ENCODE assay signal across 10 mouse cellular contexts in genomic region chr4:156194346-156194745, GRCm38 (mm10). TPM values are rescaled to one million over a fixed set of nuclear protein-coding genes. Genes with fewer than 3 reads are reported as not detected.
A peak's percentile ranks its signal among the peaks of the same experiment; 100 is the strongest.
DNase-seq lines count a peak whose midpoint lies in the region; ATAC-seq and TF ChIP-seq lines count a peak whose summit lies in the region.
"Had no signal": no experiment of that assay in that cellular context is flagged by ENCODE, and none has a peak within 500 bp of the region (broad histone marks: within the 10 kb centered on the region; RNA-seq: fewer than 3 reads in every experiment).

No protein-coding gene starts in this region.

- DNase-seq in heart, adult 2 months = no peak
- no peak for DNase-seq in midbrain, embryonic 11.5 days (ENCODE audit: low spot score, missing footprints)
- peak; percentile 75 for DNase-seq in yolk sac, embryonic 10.5 days (ENCODE audit: low spot score)
- DNase-seq in layer of hippocampus, adult 8-10 months (ENCODE audit: low spot score in 2 of 2) = no peak
- DNase-seq in cerebellum, postnatal 4 days (ENCODE audit: low spot score in 2 of 2) = no peak
- DNase-seq: gastrocnemius, postnatal 10 days; lung, postnatal 10 days had no signal

- no peak overlapping the region for H3K4me3 ChIP-seq in heart, embryonic 12.5 days
- no peak overlapping the region for H3K4me3 ChIP-seq in heart, adult 2 months
- no peak overlapping the region for H3K4me3 ChIP-seq in midbrain, embryonic 11.5 days (ENCODE audit: low read depth, low read length)
- H3K4me3 ChIP-seq in midbrain, embryonic 16.5 days (ENCODE audit: low read depth, low read length) = no peak overlapping the region
- H3K4me3 ChIP-seq in intestine, embryonic 15.5 days (replicated peaks) = no peak overlapping the region

- WGBS in heart, embryonic 12.5 days = 50% methylated on average over 6 of the region's 6 CpGs
- 86% methylated on average over 6 of the region's 6 CpGs for WGBS in heart, adult 2 months
- WGBS in midbrain, embryonic 11.5 days = 16% methylated on average over 6 of the region's 6 CpGs
- WGBS in midbrain, embryonic 16.5 days = 31% methylated on average over 6 of the region's 6 CpGs
- WGBS in intestine, embryonic 15.5 days = 45% methylated on average over 6 of the region's 6 CpGs

- intact Hi-C loops in heart, adult 2 months (cut with DNase I) = no loop called here

- no peak for ATAC-seq in heart, embryonic 12.5 days (ENCODE audit: insufficient number of reproducible peaks, low FRiP score)
- no peak for ATAC-seq in midbrain, embryonic 11.5 days (ENCODE audit: low FRiP score)
- no peak for ATAC-seq in midbrain, embryonic 16.5 days
- ATAC-seq in intestine, embryonic 15.5 days = no peak

- H3K36me3 ChIP-seq in heart, embryonic 12.5 days = peaks cover 45% of the 10 kb centered on the region
- no peaks in the 10 kb centered on the region for H3K36me3 ChIP-seq in heart, adult 2 months (ENCODE audit: control insufficient read depth, insufficient read depth, low read length)
- H3K36me3 ChIP-seq in midbrain, embryonic 11.5 days (ENCODE audit: control insufficient read depth, insufficient read depth, low read length) = peaks cover 10% of the 10 kb centered on the region
- H3K36me3 ChIP-seq in midbrain, embryonic 16.5 days (ENCODE audit: control insufficient read depth, insufficient read depth, low read length) = peaks cover 7% of the 10 kb centered on the region; the same call in 1 of the 2 replicates
- 0 out of 2 replicates have a peak, but pooled peaks cover 7% of the 10 kb centered on the region for H3K36me3 ChIP-seq in intestine, embryonic 15.5 days

- no peaks in the 10 kb centered on the region for H3K9me3 ChIP-seq in heart, embryonic 12.5 days (replicated peaks)
- H3K9me3 ChIP-seq in midbrain, embryonic 11.5 days (ENCODE audit: control insufficient read depth, low read length) = no peaks in the 10 kb centered on the region
- no peaks in the 10 kb centered on the region for H3K9me3 ChIP-seq in midbrain, embryonic 16.5 days (replicated peaks; ENCODE audit: control insufficient read depth, low read length, poor library complexity, severe bottlenecking)
- H3K9me3 ChIP-seq in intestine, embryonic 15.5 days = no peaks in the 10 kb centered on the region

- no peaks in the 10 kb centered on the region for H3K79me2 ChIP-seq in heart, adult 2 months (replicated peaks; ENCODE audit: control insufficient read depth, insufficient read depth, low read length)

- H3K9ac ChIP-seq in heart, embryonic 12.5 days = no peak overlapping the region
- no peak overlapping the region for H3K9ac ChIP-seq in heart, adult 2 months (ENCODE audit: low read depth, low read length)
- no peak overlapping the region for H3K9ac ChIP-seq in midbrain, embryonic 11.5 days (ENCODE audit: low read length)
- H3K9ac ChIP-seq in midbrain, embryonic 16.5 days (ENCODE audit: low read depth, low read length) = no peak overlapping the region
- no peak overlapping the region; the same call in 1 of the 2 replicates for H3K9ac ChIP-seq in intestine, embryonic 15.5 days

- no peak overlapping the region for H3K27ac ChIP-seq in heart, embryonic 12.5 days (ENCODE audit: poor library complexity, severe bottlenecking)
- no peak overlapping the region for H3K27ac ChIP-seq in heart, adult 2 months
- H3K27ac ChIP-seq in midbrain, embryonic 11.5 days (ENCODE audit: low read depth, low read length) = no peak overlapping the region
- no peak overlapping the region for H3K27ac ChIP-seq in midbrain, embryonic 16.5 days (ENCODE audit: low read length)
- peak overlapping the region; percentile 44; the same call in 1 of the 2 replicates for H3K27ac ChIP-seq in intestine, embryonic 15.5 days

- no peak for TF ChIP-seq POLR2A in heart, adult 2 months (IDR thresholded peaks at IDR 0.05; ENCODE audit: insufficient read depth, low read depth, low read length)

- TF ChIP-seq CTCF in heart, adult 2 months (IDR thresholded peaks at IDR 0.05) = no peak

- 0 out of 2 replicates have a peak overlapping the region, but pooled peaks have one; percentile 99 for H3K4me2 ChIP-seq in heart, embryonic 12.5 days
- peak overlapping the region; percentile 19; the same call in 1 of the 2 replicates for H3K4me2 ChIP-seq in midbrain, embryonic 11.5 days
- no peak overlapping the region; the same call in 1 of the 2 replicates for H3K4me2 ChIP-seq in midbrain, embryonic 16.5 days (ENCODE audit: low read length)
- peak overlapping the region; percentile 91 for H3K4me2 ChIP-seq in intestine, embryonic 15.5 days (replicated peaks)

- TF ChIP-seq EP300 in heart, adult 2 months (IDR thresholded peaks at IDR 0.05; ENCODE audit: insufficient read depth, low read depth, low read length) = no peak

- no peaks in the 10 kb centered on the region for H3K27me3 ChIP-seq in heart, embryonic 12.5 days (replicated peaks)
- no peaks in the 10 kb centered on the region for H3K27me3 ChIP-seq in heart, adult 2 months (ENCODE audit: control insufficient read depth, insufficient read depth, low read length)
- no peaks in the 10 kb centered on the region; the same call in 1 of the 2 replicates for H3K27me3 ChIP-seq in midbrain, embryonic 11.5 days (ENCODE audit: control insufficient read depth, insufficient read depth, low read length)
- no peaks in the 10 kb centered on the region for H3K27me3 ChIP-seq in midbrain, embryonic 16.5 days (ENCODE audit: control insufficient read depth, insufficient read depth, low read depth, low read length)
- H3K27me3 ChIP-seq in intestine, embryonic 15.5 days (replicated peaks) = no peaks in the 10 kb centered on the region

- H3K4me1 ChIP-seq in heart, embryonic 12.5 days (replicated peaks) = peaks cover 66% of the 10 kb centered on the region
- peaks cover 8% of the 10 kb centered on the region for H3K4me1 ChIP-seq in heart, adult 2 months (ENCODE audit: control insufficient read depth, insufficient read depth, low read length)
- H3K4me1 ChIP-seq in midbrain, embryonic 11.5 days (ENCODE audit: control insufficient read depth, insufficient read depth, low read length) = peaks cover 60% of the 10 kb centered on the region
- H3K4me1 ChIP-seq in midbrain, embryonic 16.5 days (ENCODE audit: control insufficient read depth, insufficient read depth, low read length) = peaks cover 32% of the 10 kb centered on the region
- peaks cover 51% of the 10 kb centered on the region for H3K4me1 ChIP-seq in intestine, embryonic 15.5 days (replicated peaks)

RNA-seq across cellular contexts. Expression of gene Agrn, which starts 2.9 kb away (rescaled TPM):
- 69.5 and 81.5 TPM in 2 replicates for polyA plus RNA-seq in heart, embryonic 12.5 days (2016; fragmentation: Nextera tagmentation; extraction: Ambion mirVana)
- 10 to 100 TPM; 24.3 to 26.9 TPM for total RNA-seq in heart, adult 2 months (2021)
- polyA plus RNA-seq in heart, adult 2 months (2012; rRNA removed) = 50.4 and 70.1 TPM in 2 replicates
- 62.2 and 68.2 TPM in 2 replicates for polyA plus RNA-seq in midbrain, embryonic 11.5 days (2014; fragmentation: Nextera tagmentation; extraction: Ambion mirVana)
- 126 and 129 TPM in 2 replicates for polyA plus RNA-seq in midbrain, embryonic 16.5 days (2015; fragmentation: Nextera tagmentation; extraction: Ambion mirVana)
- polyA plus RNA-seq in intestine, embryonic 15.5 days (2015; fragmentation: Nextera tagmentation; extraction: Ambion mirVana) = 52.1 and 56.5 TPM in 2 replicates
- total RNA-seq in layer of hippocampus, adult 8-10 months (2022) = 100 to 1,000 TPM; 125 to 145 (median 144) TPM

RNA-seq across cellular contexts. Expression of gene Isg15, which starts 6.3 kb away (rescaled TPM):
- polyA plus RNA-seq in heart, embryonic 12.5 days (2016; fragmentation: Nextera tagmentation; extraction: Ambion mirVana) = 1.8 and 2.8 TPM in 2 replicates
- total RNA-seq in heart, adult 2 months (2021) = 1 to 10 TPM; 3.2 to 4.5 TPM
- polyA plus RNA-seq in heart, adult 2 months (2012; rRNA removed) = 6.9 and 8.3 TPM in 2 replicates
- 0.25 and 0.30 TPM in 2 replicates for polyA plus RNA-seq in midbrain, embryonic 11.5 days (2014; fragmentation: Nextera tagmentation; extraction: Ambion mirVana)
- polyA plus RNA-seq in midbrain, embryonic 16.5 days (2015; fragmentation: Nextera tagmentation; extraction: Ambion mirVana) = 1.2 and 1.4 TPM in 2 replicates
- polyA plus RNA-seq in intestine, embryonic 15.5 days (2015; fragmentation: Nextera tagmentation; extraction: Ambion mirVana) = 1.8 and 2.0 TPM in 2 replicates
- total RNA-seq in layer of hippocampus, adult 8-10 months (2022) = 1 to 10 TPM in 3 of 4 experiments, under 1 TPM in 1; 0.87 to 2.6 (median 1.7) TPM

RNA-seq across cellular contexts. Expression of gene AW011738, which starts 8.8 kb away (rescaled TPM):
- 3.4 and 4.3 TPM in 2 replicates for polyA plus RNA-seq in heart, embryonic 12.5 days (2016; fragmentation: Nextera tagmentation; extraction: Ambion mirVana)
- total RNA-seq in heart, adult 2 months (2021) = 10 to 100 TPM in 1 of 2 experiments, 1 to 10 TPM in 1; 9.7 to 12.1 TPM
- 4.6 and 4.8 TPM in 2 replicates for polyA plus RNA-seq in heart, adult 2 months (2012; rRNA removed)
- 2.4 TPM in 2 replicates for polyA plus RNA-seq in midbrain, embryonic 11.5 days (2014; fragmentation: Nextera tagmentation; extraction: Ambion mirVana)
- polyA plus RNA-seq in midbrain, embryonic 16.5 days (2015; fragmentation: Nextera tagmentation; extraction: Ambion mirVana) = 3.7 and 4.2 TPM in 2 replicates
- 2.1 and 2.2 TPM in 2 replicates for polyA plus RNA-seq in intestine, embryonic 15.5 days (2015; fragmentation: Nextera tagmentation; extraction: Ambion mirVana)
- total RNA-seq in layer of hippocampus, adult 8-10 months (2022) = 1 to 10 TPM; 5.9 to 7.3 (median 6.3) TPM

RNA-seq across cellular contexts. Expression of gene Perm1, which starts 21.3 kb away (rescaled TPM):
- polyA plus RNA-seq in heart, embryonic 12.5 days (2016; fragmentation: Nextera tagmentation; extraction: Ambion mirVana) = 1.3 and 1.6 TPM in 2 replicates
- total RNA-seq in heart, adult 2 months (2021) = 100 to 1,000 TPM; 273 to 332 TPM
- 163 and 257 TPM in 2 replicates for polyA plus RNA-seq in heart, adult 2 months (2012; rRNA removed)
- polyA plus RNA-seq in midbrain, embryonic 11.5 days (2014; fragmentation: Nextera tagmentation; extraction: Ambion mirVana) = 0.81 and 1.2 TPM in 2 replicates
- 2.0 and 2.7 TPM in 2 replicates for polyA plus RNA-seq in midbrain, embryonic 16.5 days (2015; fragmentation: Nextera tagmentation; extraction: Ambion mirVana)
- 0.40 and 0.51 TPM in 2 replicates for polyA plus RNA-seq in intestine, embryonic 15.5 days (2015; fragmentation: Nextera tagmentation; extraction: Ambion mirVana)
- total RNA-seq in layer of hippocampus, adult 8-10 months (2022) = under 1 TPM; 0.32 to 0.45 (median 0.38) TPM

RNA-seq across cellular contexts. Expression of gene Plekhn1, which starts 40.3 kb away (rescaled TPM):
- polyA plus RNA-seq in heart, embryonic 12.5 days (2016; fragmentation: Nextera tagmentation; extraction: Ambion mirVana) = 18.0 and 18.2 TPM in 2 replicates
- total RNA-seq in heart, adult 2 months (2021) = 10 to 100 TPM in 1 of 2 experiments, 1 to 10 TPM in 1; 9.7 to 10.8 TPM
- polyA plus RNA-seq in heart, adult 2 months (2012; rRNA removed) = 25.2 and 28.0 TPM in 2 replicates
- polyA plus RNA-seq in midbrain, embryonic 11.5 days (2014; fragmentation: Nextera tagmentation; extraction: Ambion mirVana) = 15.6 and 18.1 TPM in 2 replicates
- 26.8 and 26.9 TPM in 2 replicates for polyA plus RNA-seq in midbrain, embryonic 16.5 days (2015; fragmentation: Nextera tagmentation; extraction: Ambion mirVana)
- polyA plus RNA-seq in intestine, embryonic 15.5 days (2015; fragmentation: Nextera tagmentation; extraction: Ambion mirVana) = 12.6 and 14.8 TPM in 2 replicates
- total RNA-seq in layer of hippocampus, adult 8-10 months (2022) = 10 to 100 TPM; 38.2 to 52.2 (median 46.4) TPM
